Mouse (Mus musculus) MEL (cell line): ENCODE measurements at regions not wholly inside any gene's neighbourhood (a gene's known extent, or its start where the extent isn't known, plus 50 kb on each side); places are given as distances from the start of the nearest gene placed in this dataset.

Source experiments
- DNase-seq: peaks from one replicate; pipeline ENCODE4 v3.0.0; 2011; ENCODE audit warnings: low read depth, low spot score
- H3K27ac ChIP-seq: 2 replicates; pipeline ENCODE4 v1.5.1; 2012; ENCODE audit warnings: low read depth, mild to moderate bottlenecking, control low read depth, low read length, moderate library complexity; ENCODE audit not compliant: control insufficient read depth
- H3K27me3 ChIP-seq, 2 experiments: fragments of 150-350 bp in 1 of 2; sonication (generic) in 1 of 2; 2 replicates each; pipeline ENCODE4 v1.6.1; 2012; ENCODE audit warnings: low read length in 2 of 2, mild to moderate bottlenecking in 2 of 2, improper control_type of control experiment in 1 of 2, moderate library complexity in 1 of 2; ENCODE audit not compliant: insufficient read depth in 2 of 2, control insufficient read depth in 1 of 2
- H3K36me3 ChIP-seq, 2 experiments: 2 replicates each; pipeline ENCODE4 v1.6.1; 2012 to 2014; ENCODE audit warnings: low read length in 2 of 2, improper control_type of control experiment in 1 of 2, inconsistent platforms in 1 of 2, mild to moderate bottlenecking in 1 of 2; ENCODE audit not compliant: insufficient read depth in 2 of 2, control insufficient read depth in 1 of 2
- H3K4me1 ChIP-seq, 2 experiments: fragments of 150-350 bp in 1 of 2; sonication (generic) in 1 of 2; 2 replicates each; pipeline ENCODE4 v1.6.1; 2012; ENCODE audit warnings: low read length in 2 of 2, improper control_type of control experiment in 1 of 2, mild to moderate bottlenecking in 1 of 2; ENCODE audit not compliant: insufficient read depth in 2 of 2, control insufficient read depth in 1 of 2
- H3K4me3 ChIP-seq, 2 experiments: fragments of 150-350 bp in 1 of 2; sonication (generic) in 1 of 2; 2 replicates each; pipeline ENCODE4 v1.5.1; 2012; ENCODE audit warnings: low read depth in 2 of 2, low read length in 2 of 2, mild to moderate bottlenecking in 2 of 2, moderate library complexity in 2 of 2, control low read depth in 1 of 2, improper control_type of control experiment in 1 of 2; ENCODE audit not compliant: control insufficient read depth in 1 of 2, insufficient read depth in 1 of 2
- H3K79me2 ChIP-seq: 2 replicates; pipeline ENCODE4 v1.6.1; 2012; ENCODE audit warnings: mild to moderate bottlenecking, low read length, moderate library complexity; ENCODE audit not compliant: control insufficient read depth, poor library complexity, insufficient read depth
- H3K9ac ChIP-seq: 2 replicates; pipeline ENCODE4 v1.6.1; 2012; ENCODE audit warnings: low read depth, mild to moderate bottlenecking, control low read depth, low read length, moderate library complexity; ENCODE audit not compliant: control insufficient read depth, poor library complexity, severe bottlenecking
- H3K9me3 ChIP-seq: fragments of 150-350 bp; sonication (generic); replicated peaks from 2 replicates; pipeline ENCODE4 v1.6.1; 2012; ENCODE audit warnings: mild to moderate bottlenecking, low read length, improper control_type of control experiment, moderate library complexity; ENCODE audit not compliant: insufficient read depth
- BHLHE40 ChIP-seq: IDR thresholded peaks from 2 replicates; pipeline ENCODE4 v1.6.1; 2012; ENCODE audit warnings: low read depth, mild to moderate bottlenecking, inconsistent platforms, low read length, improper control_type of control experiment, borderline replicate concordance
- CHD1 ChIP-seq: IDR thresholded peaks from 2 replicates; pipeline ENCODE4 v1.6.1; 2012; ENCODE audit warnings: low read depth, mild to moderate bottlenecking, inconsistent platforms, low read length, improper control_type of control experiment
- CHD2 ChIP-seq: IDR thresholded peaks from 2 replicates; pipeline ENCODE4 v1.6.1; 2011; ENCODE audit warnings: low read length, improper control_type of control experiment
- CTCF ChIP-seq, 3 experiments: IDR thresholded peaks in 2 of 3; conservative IDR thresholded peaks in 1 of 3; 2 replicates each; pipeline ENCODE4 v1.5.1; 2011 to 2012; ENCODE audit warnings: low read length in 3 of 3, low read depth in 2 of 3, mild to moderate bottlenecking in 2 of 3, improper control_type of control experiment in 1 of 3, inconsistent platforms in 1 of 3, mixed read lengths in 1 of 3, moderate library complexity in 1 of 3; ENCODE audit not compliant: control insufficient read depth in 1 of 3, insufficient read depth in 1 of 3, poor library complexity in 1 of 3, severe bottlenecking in 1 of 3
- E2F4 ChIP-seq: IDR thresholded peaks from 2 replicates; pipeline ENCODE4 v1.6.1; 2011; ENCODE audit warnings: low read depth, low read length, improper control_type of control experiment, borderline replicate concordance
- EP300 ChIP-seq, 2 experiments: IDR thresholded peaks; 2 replicates each; pipeline ENCODE4 v1.6.1; 2011; ENCODE audit warnings: improper control_type of control experiment in 2 of 2, low read length in 2 of 2, low read depth in 1 of 2, mild to moderate bottlenecking in 1 of 2
- ETS1 ChIP-seq: IDR thresholded peaks from 2 replicates; pipeline ENCODE4 v1.6.1; 2012; ENCODE audit warnings: low read depth, mild to moderate bottlenecking, inconsistent platforms, low read length, improper control_type of control experiment, moderate library complexity
- GABPA ChIP-seq: IDR thresholded peaks from 2 replicates; pipeline ENCODE4 v1.6.1; 2012; ENCODE audit warnings: low read depth, mild to moderate bottlenecking, inconsistent platforms, low read length, improper control_type of control experiment, moderate library complexity
- GATA1 ChIP-seq: IDR thresholded peaks from 2 replicates; pipeline ENCODE4 v1.6.1; 2011; ENCODE audit warnings: low read depth, low read length, improper control_type of control experiment
- HCFC1 ChIP-seq: IDR thresholded peaks from 2 replicates; pipeline ENCODE4 v1.6.1; 2012; ENCODE audit warnings: low read depth, mild to moderate bottlenecking, inconsistent platforms, low read length, improper control_type of control experiment, moderate library complexity
- JUND ChIP-seq: IDR thresholded peaks from 2 replicates; pipeline ENCODE4 v1.6.1; 2011; ENCODE audit warnings: low read depth, mild to moderate bottlenecking, improper control_type of control experiment, low read length
- MAFK ChIP-seq: IDR thresholded peaks from 2 replicates; pipeline ENCODE4 v1.6.1; 2011; ENCODE audit warnings: low read depth, mild to moderate bottlenecking, low read length, improper control_type of control experiment, borderline replicate concordance
- MEF2A ChIP-seq: IDR thresholded peaks from 2 replicates; pipeline ENCODE4 v1.6.1; 2014; ENCODE audit warnings: low read depth, mild to moderate bottlenecking, inconsistent platforms, low read length, improper control_type of control experiment; ENCODE audit not compliant: poor library complexity, insufficient replicate concordance, severe bottlenecking; ENCODE audit errors: extremely low read depth
- MXI1 ChIP-seq: IDR thresholded peaks from 2 replicates; pipeline ENCODE4 v1.6.1; 2011; ENCODE audit warnings: mild to moderate bottlenecking, low read depth, low read length, improper control_type of control experiment
- MYB ChIP-seq: IDR thresholded peaks from 2 replicates; pipeline ENCODE4 v1.6.1; 2011; ENCODE audit warnings: mild to moderate bottlenecking, low read depth, low read length, improper control_type of control experiment
- NRF1 ChIP-seq: IDR thresholded peaks from 2 replicates; pipeline ENCODE4 v1.6.1; 2014; ENCODE audit warnings: low read depth, mild to moderate bottlenecking, inconsistent platforms, low read length, improper control_type of control experiment, moderate library complexity; ENCODE audit not compliant: poor library complexity, insufficient read depth, severe bottlenecking
- POLR2A ChIP-seq, 2 experiments: IDR thresholded peaks; 2 replicates each; pipeline ENCODE4 v1.6.1; 2011 to 2012; ENCODE audit warnings: low read length in 2 of 2, mild to moderate bottlenecking in 2 of 2, control low read depth in 1 of 2, improper control_type of control experiment in 1 of 2, low read depth in 1 of 2, moderate library complexity in 1 of 2; ENCODE audit not compliant: control insufficient read depth in 1 of 2, insufficient read depth in 1 of 2, poor library complexity in 1 of 2
- POLR2AphosphoS5 ChIP-seq: IDR thresholded peaks from 2 replicates; pipeline ENCODE4 v1.6.1; 2012; ENCODE audit warnings: low read depth, borderline replicate concordance, mild to moderate bottlenecking, inconsistent platforms, low read length, moderate library complexity, mixed read lengths
- RAD21 ChIP-seq: IDR thresholded peaks from 2 replicates; pipeline ENCODE4 v1.6.1; 2011; ENCODE audit warnings: mild to moderate bottlenecking, low read depth, low read length, improper control_type of control experiment
- RCOR1 ChIP-seq: IDR thresholded peaks from 2 replicates; pipeline ENCODE4 v1.6.1; 2012; ENCODE audit warnings: low read depth, mild to moderate bottlenecking, inconsistent platforms, low read length, improper control_type of control experiment
- SIN3A ChIP-seq: IDR thresholded peaks from 2 replicates; pipeline ENCODE4 v1.6.1; 2012; ENCODE audit warnings: low read length, improper control_type of control experiment, inconsistent platforms
- TBP ChIP-seq: IDR thresholded peaks from 2 replicates; pipeline ENCODE4 v1.8.0; 2011; ENCODE audit warnings: low read depth, low read length, improper control_type of control experiment
- TCF12 ChIP-seq: IDR thresholded peaks from 2 replicates; pipeline ENCODE4 v1.6.1; 2014; ENCODE audit warnings: low read depth, mild to moderate bottlenecking, inconsistent platforms, low read length, improper control_type of control experiment, moderate library complexity
- UBTF ChIP-seq: IDR thresholded peaks from 2 replicates; pipeline ENCODE4 v1.6.1; 2012; ENCODE audit warnings: low read depth, mild to moderate bottlenecking, inconsistent platforms, low read length, improper control_type of control experiment, moderate library complexity, borderline replicate concordance; ENCODE audit not compliant: insufficient read depth
- USF1 ChIP-seq: IDR thresholded peaks from 2 replicates; pipeline ENCODE4 v1.6.1; 2014; ENCODE audit warnings: low read depth, mild to moderate bottlenecking, inconsistent platforms, low read length, improper control_type of control experiment, moderate library complexity
- USF2 ChIP-seq, 2 experiments: IDR thresholded peaks; 2 replicates each; pipeline ENCODE4 v1.6.1; 2011 to 2012; ENCODE audit warnings: improper control_type of control experiment in 2 of 2, low read length in 2 of 2, borderline replicate concordance in 1 of 2, inconsistent platforms in 1 of 2, low read depth in 1 of 2, mild to moderate bottlenecking in 1 of 2; ENCODE audit not compliant: insufficient read depth in 1 of 2
- ZC3H11A ChIP-seq: IDR thresholded peaks from 2 replicates; pipeline ENCODE4 v1.6.1; 2012; ENCODE audit warnings: low read depth, mild to moderate bottlenecking, inconsistent platforms, low read length, improper control_type of control experiment
- ZMIZ1 ChIP-seq: IDR thresholded peaks from 2 replicates; pipeline ENCODE4 v1.6.1; 2012; ENCODE audit warnings: low read depth, mild to moderate bottlenecking, inconsistent platforms, low read length, improper control_type of control experiment, moderate library complexity

GRCm38 (mm10) chr16:42431529-42431928, 91.1 kb upstream of the Gap43 start:
- no peak for TF ChIP-seq MXI1
- TF ChIP-seq RAD21 = no peak
- TF ChIP-seq GATA1 = no peak
- no peak for TF ChIP-seq NRF1
- no peak for TF ChIP-seq GABPA
- TF ChIP-seq MYB = no peak
- no peak for TF ChIP-seq CTCF (IDR thresholded peaks at IDR 0.05 in 2 of 3, conservative IDR thresholded peaks at IDR 0.05 in 1 of 3; ENCODE audit: control insufficient read depth in 1 of 3, insufficient read depth in 1 of 3, low read depth in 2 of 3, low read length in 3 of 3, poor library complexity in 1 of 3, severe bottlenecking in 1 of 3)
- no peak for TF ChIP-seq MEF2A
- TF ChIP-seq POLR2A (IDR thresholded peaks at IDR 0.05; ENCODE audit: control insufficient read depth in 1 of 2, insufficient read depth in 1 of 2, low read depth in 1 of 2, low read length in 2 of 2, poor library complexity in 1 of 2) = no peak
- TF ChIP-seq USF2 (IDR thresholded peaks at IDR 0.05; ENCODE audit: borderline replicate concordance in 1 of 2, insufficient read depth in 1 of 2, low read depth in 1 of 2, low read length in 2 of 2) = no peak
- TF ChIP-seq CHD2 = no peak
- TF ChIP-seq TBP = no peak
- TF ChIP-seq BHLHE40 = no peak
- TF ChIP-seq ZC3H11A = no peak
- no peak for TF ChIP-seq JUND
- H3K79me2 ChIP-seq = no peaks in the 10 kb centered on the region
- H3K9ac ChIP-seq = no peak overlapping the region

DNA sequence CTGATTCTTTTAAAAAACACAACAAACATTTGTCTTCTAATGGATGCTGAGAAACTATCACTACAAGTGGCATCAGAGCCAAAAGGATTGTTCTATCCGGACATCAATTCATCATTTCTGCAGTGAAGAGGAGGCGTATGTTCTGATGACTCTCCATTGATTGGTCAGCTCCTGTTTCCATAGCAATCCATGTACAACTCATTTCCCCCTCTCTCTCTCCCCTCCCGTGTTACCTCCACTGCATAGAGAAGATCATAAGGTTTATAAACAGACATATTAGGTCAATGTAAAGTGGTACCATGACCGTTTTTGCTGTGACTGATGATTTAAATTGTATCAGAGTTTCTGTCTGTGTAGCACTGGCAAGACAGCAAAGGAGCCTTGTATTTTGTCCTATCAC, 76.2 kb upstream of the Gap43 start:
- no peaks in the 10 kb centered on the region for H3K79me2 ChIP-seq
- H3K27me3 ChIP-seq = no peaks in the 10 kb centered on the region
- no peaks in the 10 kb centered on the region for H3K4me1 ChIP-seq
- no peak overlapping the region for H3K27ac ChIP-seq
- H3K36me3 ChIP-seq = no peaks in the 10 kb centered on the region
- H3K9me3 ChIP-seq = no peaks in the 10 kb centered on the region
- no peak overlapping the region for H3K9ac ChIP-seq
- no peak overlapping the region for H3K4me3 ChIP-seq
- TF ChIP-seq RAD21 (no peak), MEF2A (no peak), E2F4 (no peak), EP300 (IDR thresholded peaks at IDR 0.05; ENCODE audit: low read depth in 1 of 2, low read length in 2 of 2) (no peak), TBP (no peak), POLR2AphosphoS5 (no peak), TCF12 (no peak), USF1 (no peak), MAFK (no peak), BHLHE40 (no peak), ZMIZ1 (no peak), SIN3A (no peak), GABPA (no peak), UBTF (no peak), ETS1 (no peak), MYB (no peak), RCOR1 (no peak), ZC3H11A (no peak), HCFC1 (no peak), CHD1 (no peak)
- DNase-seq = no peak

More at GRCm38 (mm10) chr16:42431529-42431928, 91.1 kb upstream of the Gap43 start:
- Histone ChIP-seq H3K4me1 (no peaks in the 10 kb centered on the region), H3K4me3 (no peak overlapping the region), H3K27me3 (no peaks in the 10 kb centered on the region), H3K27ac (no peak overlapping the region), H3K9me3 (no peaks in the 10 kb centered on the region), H3K36me3 (no peaks in the 10 kb centered on the region)
- no peak for DNase-seq
